Mouse (Mus musculus) layer of hippocampus, postnatal 10 days (tissue): ENCODE data around the gene Wdr90. TPM values are rescaled to one million over a fixed set of nuclear protein-coding genes. Genes with fewer than 3 reads are reported as not detected.
A peak's percentile ranks its signal among the peaks of the same experiment; 100 is the strongest.

Source experiments
- DNase-seq, 2 experiments: peaks; one replicate each; pipeline ENCODE4 v3.0.0; 2021; ENCODE audit warnings: low spot score in 2 of 2
- long read RNA-seq: library from polyadenylated mRNA; stranded (forward); transcript quantifications from one replicate; pipeline ENCODE4 v2.0.0, GENCODE M21; 2023
- total RNA-seq, 2 experiments: library from RNA; stranded (reverse); gene quantifications; 2 replicates each; pipeline ENCODE4 v1.2.3; 2021

The Wdr90 gene
- total RNA-seq = 10 to 100 TPM; 25.4 to 37.8 TPM
- long read RNA-seq, full-length matches to known transcripts = 2 of 4 reads
- long read RNA-seq, partial matches to known transcripts = 1 of 4 reads
- long read RNA-seq, other reads (novel, unspliced or antisense) = 1 of 4 reads

- DNase-seq = peak; percentile 89 to 90
Observed at GRCm38 (mm10) chr17:25860832-25861703, at the start of gene Wdr90. Gene Wdr90, minus strand, starts transcription at chr17:25861501.

- DNase-seq = no peak
Observed at GRCm38 (mm10) chr17:25907640-25908039, 46.3 kb upstream of the Wdr90 start.

GRCm38 (mm10) chr17:25903061-25903460 lies 41.8 kb upstream of the Wdr90 start:
- no peak for DNase-seq

GRCm38 (mm10) chr17:25900193-25900592 lies 38.9 kb upstream of the Wdr90 start:
- DNase-seq = no peak

- no peak for DNase-seq
Observed at GRCm38 (mm10) chr17:25895891-25896290, 34.6 kb upstream of the Wdr90 start.

- no peak for DNase-seq
Observed at GRCm38 (mm10) chr17:25895415-25895814, 34.1 kb upstream of the Wdr90 start.

GRCm38 (mm10) chr17:25893975-25894617 lies 32.8 kb upstream of the Wdr90 start:
- peak; percentile 65 to 83 for DNase-seq

- no peak for DNase-seq
Observed at GRCm38 (mm10) chr17:25888837-25889236, 27.5 kb upstream of the Wdr90 start.

- DNase-seq = no peak
Observed at GRCm38 (mm10) chr17:25887467-25887866, 26.2 kb upstream of the Wdr90 start.

GRCm38 (mm10) chr17:25886806-25887205 lies 25.5 kb upstream of the Wdr90 start:
- no peak for DNase-seq

GRCm38 (mm10) chr17:25885636-25886035 lies 24.3 kb upstream of the Wdr90 start:
- DNase-seq = no peak

- no peak for DNase-seq
Observed at GRCm38 (mm10) chr17:25883824-25884223, 22.5 kb upstream of the Wdr90 start.

- no peak for DNase-seq
Observed at GRCm38 (mm10) chr17:25883268-25883667, 22.0 kb upstream of the Wdr90 start.

GRCm38 (mm10) chr17:25882306-25882705 lies 21.0 kb upstream of the Wdr90 start:
- no peak for DNase-seq

- DNase-seq = no peak
Observed at GRCm38 (mm10) chr17:25881691-25882090, 20.4 kb upstream of the Wdr90 start.

GRCm38 (mm10) chr17:25880913-25881641 lies 19.8 kb upstream of the Wdr90 start:
- DNase-seq = no peak

GRCm38 (mm10) chr17:25880196-25880910 lies 19.1 kb upstream of the Wdr90 start, which contains the start of gene Wfikkn1:
Gene Wfikkn1, minus strand, starts transcription at chr17:25880858.
- no peak for DNase-seq

- no peak for DNase-seq
Observed at GRCm38 (mm10) chr17:25879750-25880149, 18.4 kb upstream of the Wdr90 start.

GRCm38 (mm10) chr17:25879261-25879660 lies 18.0 kb upstream of the Wdr90 start:
- peak; percentile 64 to 65 for DNase-seq

- no peak for DNase-seq
Observed at GRCm38 (mm10) chr17:25878611-25879180, 17.4 kb upstream of the Wdr90 start.
